Mouse (Mus musculus) heart, postnatal 0 days (tissue): ENCODE results near the gene Hpn. TPM values are rescaled to one million over a fixed set of nuclear protein-coding genes. Genes with fewer than 3 reads are reported as not detected.

Source experiments
- ATAC-seq: fragments of 200-750 bp; cut with Nextera tagmentation; 2 replicates; pipeline ENCODE4 v1.8.0; 2017; ENCODE audit warnings: low read depth, moderate number of reproducible peaks, moderate library complexity; ENCODE audit not compliant: insufficient read depth
- DNase-seq: peaks from one replicate; pipeline ENCODE4 v3.0.0-alpha.2; 2016; ENCODE audit warnings: low spot score
- H3K27ac ChIP-seq: fragments of 300-500 bp; sonication (generic); 2 replicates; pipeline ENCODE4 v1.5.1; 2014; ENCODE audit warnings: low read depth, mild to moderate bottlenecking
- H3K27me3 ChIP-seq: fragments of 300-500 bp; sonication (generic); 2 replicates; pipeline ENCODE4 v1.6.1; 2014; ENCODE audit warnings: low read length, mixed read lengths; ENCODE audit not compliant: control insufficient read depth, insufficient read depth
- H3K36me3 ChIP-seq: fragments of 300-500 bp; sonication (generic); replicated peaks from 2 replicates; pipeline ENCODE4 v1.6.1; 2014; ENCODE audit warnings: low read length, mixed read lengths; ENCODE audit not compliant: control insufficient read depth, insufficient read depth
- H3K4me1 ChIP-seq: fragments of 300-500 bp; sonication (generic); 2 replicates; pipeline ENCODE4 v1.6.1; 2014; ENCODE audit warnings: antibody characterized with exemption; ENCODE audit not compliant: control insufficient read depth, insufficient read depth
- H3K4me2 ChIP-seq: fragments of 300-500 bp; sonication (generic); 2 replicates; pipeline ENCODE4 v1.6.1; 2014; ENCODE audit warnings: low read depth, mild to moderate bottlenecking, low read length, moderate library complexity
- H3K4me3 ChIP-seq: fragments of 300-500 bp; sonication (generic); 2 replicates; pipeline ENCODE4 v1.5.1; 2014; ENCODE audit warnings: low read depth, low read length
- H3K9ac ChIP-seq: fragments of 300-500 bp; sonication (generic); replicated peaks from 2 replicates; pipeline ENCODE4 v1.6.1; 2014; ENCODE audit warnings: low read depth, low read length, mixed read lengths
- H3K9me3 ChIP-seq: fragments of 300-500 bp; sonication (generic); replicated peaks from 2 replicates; pipeline ENCODE4 v1.6.1; 2016; ENCODE audit warnings: low read length; ENCODE audit not compliant: control insufficient read depth
- CTCF ChIP-seq: IDR thresholded peaks from 2 replicates; pipeline ENCODE4 v1.5.1; 2016; ENCODE audit warnings: antibody characterized with exemption, control low read depth, low read depth
- EP300 ChIP-seq: IDR thresholded peaks from 2 replicates; pipeline ENCODE4 v1.6.1; 2016; ENCODE audit warnings: antibody characterized with exemption, low read depth
- WGBS: fragments of 180-500 bp; shearing (Covaris S2); extraction: QIAGEN DNeasy Blood & Tissue Kit; methylation state at CpG from one replicate; pipeline ENCODE4 v1.1.7; 2014; 5-methylcytosine and 5-hydroxymethylcytosine counted together
- polyA plus RNA-seq: library from polyadenylated mRNA; unstranded; fragments of >200 nt; fragmentation: Nextera tagmentation; extraction: Ambion mirVana; gene quantifications from 2 replicates; pipeline ENCODE4 v1.2.1, GENCODE M21; 2015
- total RNA-seq: library from RNA; depleted of rRNA; stranded (reverse); fragments of >200 nt; gene quantifications from 2 replicates; pipeline ENCODE4 v1.2.3, GENCODE M21; 2014; ENCODE audit warnings: low replicate concordance

Gene Hpn
- total and polyA plus RNA-seq, 2 experiments from 2014 or later, result 1.7 to 10.5 TPM

DNA sequence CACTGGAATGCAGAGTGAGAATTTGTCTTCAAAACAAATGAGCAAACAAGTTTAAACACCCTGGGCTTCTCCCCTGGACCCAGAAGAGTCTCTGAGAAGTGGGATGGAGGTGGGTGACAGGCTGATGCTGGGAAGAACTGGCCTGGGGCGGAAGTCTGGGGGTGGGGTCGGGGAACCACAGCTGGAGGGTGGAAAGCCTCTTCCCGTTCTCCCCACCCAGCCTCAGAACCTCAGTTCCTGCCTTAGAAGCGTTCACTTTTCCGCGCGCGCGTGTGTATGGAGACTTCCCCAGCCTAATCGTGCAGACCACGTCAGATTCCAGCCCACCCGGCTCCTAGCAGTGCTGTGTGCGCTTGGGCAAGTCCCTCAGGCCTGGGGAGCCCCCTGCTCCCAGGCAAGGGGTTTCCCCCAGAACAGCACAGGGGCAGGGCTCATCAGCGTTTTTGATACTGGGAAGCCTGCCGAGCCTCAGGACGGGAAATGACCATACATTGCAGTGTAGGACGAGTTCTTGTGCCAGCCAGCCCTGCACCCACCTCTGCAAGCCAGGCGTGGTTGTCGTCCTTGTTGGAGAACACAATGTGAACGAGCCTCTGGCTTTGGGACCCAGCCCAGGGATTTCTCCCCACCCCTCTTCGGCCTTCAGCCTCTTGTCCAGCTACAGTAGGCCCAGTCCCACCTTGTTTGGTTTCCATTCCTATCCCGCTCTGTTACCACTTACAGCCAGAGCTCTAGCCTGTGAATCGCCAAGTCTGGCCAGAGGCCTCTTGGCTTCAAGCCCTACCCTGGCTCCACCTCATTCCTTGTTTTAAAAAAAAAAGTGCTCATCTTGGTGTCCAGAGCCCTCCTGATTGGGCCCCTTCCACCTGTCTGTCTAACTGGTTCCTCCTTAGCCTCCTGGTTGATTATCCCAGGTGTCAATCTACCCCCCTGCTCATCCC is 36.5 kb upstream of the Hpn start:
- ATAC-seq (peak; percentile 63), DNase-seq (peak; percentile 77)
- Histone ChIP-seq H3K27me3 (no peaks in the 10 kb centered on the region), H3K4me1 (peaks cover 47% of the 10 kb centered on the region), H3K9me3 (no peaks in the 10 kb centered on the region), H3K36me3 (no peaks in the 10 kb centered on the region), H3K9ac (peak overlapping the region; percentile 88), H3K27ac (peak overlapping the region; percentile 98), H3K4me2 (peak overlapping the region; percentile 87), H3K4me3 (peak overlapping the region; percentile 85)
- 6% methylated on average over 23 of the region's 23 CpGs for whole genome bisulfite sequencing
- no peak for TF ChIP-seq EP300
- no peak for TF ChIP-seq CTCF

DNA sequence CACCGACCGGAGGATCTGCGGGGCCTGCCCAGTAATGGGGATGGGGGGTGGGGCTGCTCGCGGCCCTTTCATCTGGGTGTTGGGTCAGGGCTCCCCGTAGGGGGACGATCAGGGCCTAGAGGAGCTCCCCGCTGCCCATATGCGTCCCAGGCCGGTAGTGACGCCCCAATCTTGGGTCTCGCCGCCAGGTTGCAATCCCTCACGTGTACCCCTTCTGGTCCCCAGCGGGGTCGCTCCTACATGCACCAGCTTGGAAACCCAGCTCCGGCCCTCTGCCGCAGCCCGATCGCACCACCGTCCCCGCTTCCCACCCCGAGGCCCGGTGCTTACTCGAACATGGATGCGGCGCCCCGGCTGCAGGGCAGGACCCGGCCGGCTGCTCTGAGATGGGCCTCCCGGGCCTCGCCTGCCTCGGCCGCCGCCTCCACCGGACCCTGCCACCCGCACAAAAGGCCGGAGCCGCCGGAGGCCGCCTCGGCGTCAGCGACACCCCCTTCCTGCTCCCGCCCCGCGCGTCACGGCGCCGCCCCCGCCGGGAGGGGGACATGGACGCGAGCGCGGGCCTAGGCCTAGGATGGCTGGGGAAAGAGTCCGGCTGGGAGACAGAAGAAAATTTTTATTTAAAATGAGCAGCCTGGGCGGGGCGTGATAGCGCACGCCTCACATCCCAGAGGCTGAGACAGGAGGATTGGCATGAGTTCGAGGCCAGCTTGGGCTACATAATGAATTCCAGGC is 35.6 kb upstream of the Hpn start:
- WGBS, result under 1% methylated on average over 63 of the region's 63 CpGs
- H3K4me1 ChIP-seq, result peaks cover 44% of the 10 kb centered on the region

DNA sequence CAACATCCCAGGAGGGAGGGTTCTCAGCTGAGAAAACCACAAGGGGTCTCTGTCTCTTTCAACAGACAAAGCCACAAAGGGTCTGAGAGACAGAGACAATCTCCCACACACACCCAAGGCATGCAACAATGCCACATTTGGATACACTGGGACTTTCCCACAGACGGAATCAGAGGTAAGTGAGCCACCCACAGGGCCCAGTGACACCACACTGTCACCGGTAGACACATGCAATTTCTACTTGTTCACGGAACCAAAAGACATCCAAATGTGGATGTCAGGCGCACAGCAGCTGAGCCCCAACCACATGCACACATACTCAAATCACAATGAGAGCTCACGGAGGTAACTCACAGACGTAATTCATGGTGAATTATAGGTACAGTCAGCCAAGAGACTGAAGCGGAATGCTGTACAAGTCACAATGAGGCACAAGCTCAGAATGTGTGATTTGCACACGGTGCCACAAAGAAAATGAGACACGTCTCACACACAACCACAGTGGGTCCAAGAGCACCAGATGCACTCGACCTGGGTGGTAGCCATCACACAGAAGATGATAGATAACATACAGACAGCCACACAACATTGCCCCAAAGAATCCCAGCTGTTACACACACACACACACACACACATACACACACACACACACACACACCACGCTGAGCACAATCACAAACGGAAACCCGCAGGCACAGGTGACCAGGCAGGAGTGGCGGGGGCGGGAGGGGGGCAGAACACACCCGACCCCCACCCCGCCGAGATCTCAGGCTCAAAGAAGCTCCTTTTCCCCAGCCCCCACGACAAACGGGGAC is 34.9 kb upstream of the Hpn start:
- H3K4me3 ChIP-seq, result peak overlapping the region; percentile 85
- H3K27ac ChIP-seq, result peak overlapping the region; percentile 98
- peak overlapping the region; percentile 88 for H3K9ac ChIP-seq
- TF ChIP-seq CTCF, result no peak
- no peak for TF ChIP-seq EP300
- H3K27me3 ChIP-seq, result no peaks in the 10 kb centered on the region
- H3K4me1 ChIP-seq, result peaks cover 38% of the 10 kb centered on the region
- ATAC-seq, result no peak
- H3K9me3 ChIP-seq, result no peaks in the 10 kb centered on the region
- 4% methylated on average over 20 of the region's 20 CpGs for WGBS
- H3K4me2 ChIP-seq, result peak overlapping the region; percentile 87
- no peaks in the 10 kb centered on the region for H3K36me3 ChIP-seq
- DNase-seq, result no peak

More for the DNA sequence above, 35.6 kb upstream of the Hpn start:
- peak overlapping the region; percentile 85 for H3K4me3 ChIP-seq
- TF ChIP-seq CTCF (peak; percentile 3; the same call in 1 of the 2 replicates), EP300 (no peak)
- H3K9me3 ChIP-seq, result no peaks in the 10 kb centered on the region
- peak; percentile 79 for DNase-seq
- peak overlapping the region; percentile 87 for H3K4me2 ChIP-seq
- H3K36me3 ChIP-seq, result no peaks in the 10 kb centered on the region
- H3K27ac ChIP-seq, result peak overlapping the region; percentile 98
- H3K9ac ChIP-seq, result peak overlapping the region; percentile 88
- H3K27me3 ChIP-seq, result no peaks in the 10 kb centered on the region
- ATAC-seq, result peak; percentile 86

DNA sequence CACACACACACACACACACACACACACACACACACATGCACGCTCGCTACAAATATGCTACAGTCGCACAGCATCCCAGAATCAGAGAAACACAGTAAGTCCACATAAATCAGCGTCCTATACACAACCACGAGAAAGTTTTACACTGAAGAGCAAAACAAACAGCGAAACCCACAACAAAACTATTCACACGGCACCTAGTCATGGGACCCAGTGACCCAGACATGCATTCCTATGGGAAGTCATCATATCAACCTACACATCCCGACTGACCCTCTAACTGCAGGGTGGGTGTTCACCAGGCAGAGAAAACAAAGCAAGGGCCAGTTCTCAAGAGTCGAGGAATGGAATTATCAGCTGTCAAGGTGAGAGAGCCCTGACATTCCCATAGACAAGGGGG is 34.2 kb upstream of the Hpn start:
- ATAC-seq (no peak), DNase-seq (no peak)
- H3K4me1 ChIP-seq, result peaks cover 38% of the 10 kb centered on the region
- no peaks in the 10 kb centered on the region for H3K9me3 ChIP-seq
- H3K4me3 ChIP-seq, result peak overlapping the region; percentile 85
- H3K27ac ChIP-seq, result peak overlapping the region; percentile 98
- H3K4me2 ChIP-seq, result peak overlapping the region; percentile 87
- peak overlapping the region; percentile 88; the same call in 1 of the 2 replicates for H3K9ac ChIP-seq
- 38% methylated on average over 9 of the region's 9 CpGs for WGBS
- H3K36me3 ChIP-seq, result no peaks in the 10 kb centered on the region
- TF ChIP-seq EP300, result no peak
- TF ChIP-seq CTCF, result no peak
- no peaks in the 10 kb centered on the region for H3K27me3 ChIP-seq

DNA sequence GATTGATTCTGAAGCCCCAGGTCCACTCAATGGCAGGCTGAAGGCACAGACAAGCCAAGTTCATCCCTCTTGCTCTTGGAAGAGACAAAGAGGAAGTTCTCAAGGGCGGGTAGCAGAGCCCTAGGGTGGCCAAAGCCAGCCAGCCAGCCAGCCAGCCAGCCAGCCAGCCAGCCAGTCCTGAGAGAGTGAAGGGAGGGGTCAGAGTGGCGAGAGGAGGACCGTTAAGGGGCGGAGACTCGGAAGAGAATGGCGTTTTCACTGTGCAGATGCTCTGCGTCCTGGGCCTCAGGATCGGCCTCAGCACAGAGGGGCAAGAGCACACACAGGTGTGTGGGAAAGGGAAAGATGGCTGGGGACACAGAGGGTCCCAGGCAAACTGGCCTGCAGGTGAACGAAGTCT is 33.7 kb upstream of the Hpn start:
- Histone ChIP-seq H3K4me1 (peaks cover 38% of the 10 kb centered on the region), H3K9me3 (no peaks in the 10 kb centered on the region), H3K4me2 (peak overlapping the region; percentile 87), H3K4me3 (peak overlapping the region; percentile 85), H3K27ac (peak overlapping the region; percentile 74), H3K27me3 (no peaks in the 10 kb centered on the region), H3K36me3 (peaks cover under 1% of the 10 kb centered on the region; the same call in 1 of the 2 replicates), H3K9ac (peak overlapping the region; percentile 33)
- DNase-seq (peak; percentile 64), ATAC-seq (peak; percentile 10; the same call in 1 of the 2 replicates)
- no peak for TF ChIP-seq CTCF
- no peak for TF ChIP-seq EP300
- WGBS, result 6% methylated on average over 8 of the region's 9 CpGs
